Mouse (Mus musculus) right cerebral cortex, postnatal 25 days (tissue): Measurements from ENCODE around the gene Fkbpl.

Experiments used
- DNase-seq: peaks from one replicate; pipeline ENCODE4 v3.0.0; 2022

Gene Fkbpl

DNA sequence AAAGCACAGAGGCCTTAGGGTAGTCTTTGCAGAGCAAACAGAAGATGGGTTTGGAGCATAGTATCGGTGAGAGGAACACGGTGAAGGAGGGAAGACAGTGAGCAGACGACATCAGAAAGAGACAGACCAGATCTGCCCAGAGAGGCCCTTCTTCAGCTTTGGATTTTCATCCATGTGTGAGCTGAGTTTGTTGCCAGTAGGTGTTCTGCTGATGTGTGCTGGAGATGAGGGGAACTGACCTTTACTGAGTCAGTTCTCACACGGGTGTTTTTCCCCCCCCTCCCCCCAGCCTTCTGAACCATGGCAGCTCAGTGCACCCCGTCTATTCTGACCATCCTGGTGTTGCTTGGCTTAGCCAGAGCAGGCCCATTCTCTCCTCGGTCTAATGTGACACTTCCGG is 25.7 kb downstream of the Fkbpl start, which contains the start of gene Tnxb:
Tnxb (plus strand) TSS at position 301 of the 400 bp plus-strand sequence.
- no peak for DNase-seq

DNA sequence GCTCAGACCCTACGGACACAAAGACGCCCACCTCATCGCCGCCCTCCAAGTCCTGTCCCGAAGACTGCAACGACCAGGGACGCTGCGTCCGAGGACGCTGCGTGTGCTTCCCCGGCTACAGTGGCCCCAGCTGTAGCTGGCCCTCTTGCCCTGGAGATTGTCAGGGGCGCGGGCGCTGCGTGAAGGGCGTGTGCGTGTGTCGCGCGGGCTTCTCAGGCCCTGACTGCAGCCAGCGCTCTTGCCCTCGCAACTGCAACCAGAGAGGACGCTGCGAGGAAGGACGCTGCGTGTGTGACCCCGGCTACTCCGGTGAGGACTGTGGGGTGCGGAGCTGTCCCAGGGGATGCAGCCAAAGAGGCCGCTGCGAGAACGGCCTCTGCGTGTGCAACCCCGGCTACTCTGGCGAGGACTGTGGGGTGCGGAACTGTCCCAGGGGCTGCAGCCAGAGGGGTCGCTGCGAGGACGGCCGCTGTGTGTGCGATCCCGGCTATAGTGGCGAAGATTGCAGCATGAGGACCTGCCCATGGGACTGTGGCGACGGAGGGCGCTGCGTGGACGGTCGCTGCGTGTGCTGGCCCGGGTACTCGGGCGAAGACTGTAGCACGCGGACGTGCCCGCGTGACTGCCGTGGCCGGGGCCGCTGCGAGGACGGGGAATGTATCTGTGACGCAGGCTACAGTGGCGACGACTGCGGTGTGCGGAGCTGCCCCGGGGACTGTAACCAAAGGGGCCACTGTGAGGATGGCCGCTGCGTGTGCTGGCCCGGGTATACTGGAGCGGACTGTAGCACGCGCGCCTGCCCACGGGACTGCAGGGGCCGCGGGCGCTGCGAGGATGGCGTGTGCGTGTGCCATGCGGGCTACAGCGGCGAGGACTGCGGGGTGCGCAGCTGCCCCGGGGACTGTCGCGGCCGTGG is 26.8 kb downstream of the Fkbpl start:
- no peak for DNase-seq

DNA sequence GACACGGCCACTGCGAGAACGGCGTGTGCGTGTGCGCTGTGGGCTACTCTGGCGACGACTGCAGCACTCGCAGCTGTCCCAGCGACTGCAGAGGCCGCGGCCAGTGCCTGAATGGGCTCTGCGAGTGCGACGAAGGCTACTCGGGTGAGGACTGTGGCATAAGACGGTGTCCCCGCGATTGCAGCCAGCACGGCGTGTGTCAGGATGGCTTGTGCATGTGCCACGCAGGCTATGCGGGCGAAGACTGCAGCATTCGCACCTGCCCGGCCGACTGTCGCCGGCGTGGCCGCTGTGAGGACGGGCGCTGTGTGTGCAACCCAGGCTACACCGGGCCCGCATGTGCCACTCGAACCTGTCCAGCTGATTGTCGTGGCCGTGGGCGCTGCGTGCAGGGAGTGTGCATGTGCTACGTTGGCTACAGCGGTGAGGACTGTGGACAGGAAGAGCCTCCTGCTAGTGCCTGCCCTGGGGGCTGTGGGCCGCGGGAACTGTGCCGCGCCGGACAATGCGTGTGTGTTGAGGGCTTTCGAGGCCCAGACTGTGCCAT is 27.8 kb downstream of the Fkbpl start:
- no peak for DNase-seq

DNA sequence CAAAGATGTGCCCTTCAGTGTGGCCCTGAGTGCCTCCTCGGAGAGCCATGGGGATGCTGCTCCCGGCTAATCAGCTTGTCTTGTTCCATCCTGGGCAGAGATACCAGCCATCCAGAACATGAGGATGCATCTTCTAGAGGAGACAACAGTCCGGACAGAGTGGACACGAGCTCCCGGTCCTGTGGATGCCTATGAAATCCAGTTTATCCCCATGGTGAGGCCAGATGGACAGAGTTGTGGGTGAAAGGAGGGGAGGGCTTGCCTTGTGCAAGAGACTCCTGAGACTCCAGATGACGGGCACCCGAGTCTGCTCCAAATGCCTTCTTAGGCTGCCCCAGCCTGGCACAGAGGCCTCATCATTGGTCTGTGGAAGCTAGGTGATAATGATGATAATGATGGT is 28.6 kb downstream of the Fkbpl start:
- no peak for DNase-seq

DNA sequence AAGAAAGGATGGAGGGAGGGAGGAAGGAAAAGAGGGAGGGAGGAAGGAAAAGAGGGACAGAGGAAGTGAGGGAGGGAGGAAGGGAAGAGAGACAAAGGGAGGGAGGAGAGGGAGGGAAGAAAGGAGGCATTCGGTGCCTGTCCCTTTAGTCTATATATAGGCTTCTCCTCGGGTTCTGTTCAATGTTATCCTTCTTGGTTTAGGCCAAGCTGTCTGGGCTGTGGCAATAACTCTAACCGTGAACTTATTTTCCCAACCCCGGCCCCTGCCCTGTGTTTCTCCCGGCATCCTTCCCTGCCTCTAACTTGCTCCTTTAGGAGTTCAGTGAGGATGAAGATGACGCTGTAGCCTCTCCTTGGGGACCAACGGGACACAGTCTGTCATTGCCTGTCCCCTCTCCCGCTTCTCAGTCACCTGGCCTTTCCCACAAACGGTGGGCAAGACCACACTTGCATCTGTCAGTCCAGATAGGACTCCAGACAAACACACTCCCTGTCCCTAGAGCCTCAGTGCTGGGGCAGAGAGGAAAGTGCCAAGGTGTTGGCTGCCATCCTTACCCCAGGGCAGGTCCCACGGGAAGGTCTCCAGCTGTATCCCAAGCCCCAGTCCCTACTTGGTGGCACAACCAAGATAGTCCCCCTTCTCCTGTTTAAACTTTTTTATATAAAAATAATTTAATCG is 30.1 kb downstream of the Fkbpl start:
- no peak for DNase-seq

DNA sequence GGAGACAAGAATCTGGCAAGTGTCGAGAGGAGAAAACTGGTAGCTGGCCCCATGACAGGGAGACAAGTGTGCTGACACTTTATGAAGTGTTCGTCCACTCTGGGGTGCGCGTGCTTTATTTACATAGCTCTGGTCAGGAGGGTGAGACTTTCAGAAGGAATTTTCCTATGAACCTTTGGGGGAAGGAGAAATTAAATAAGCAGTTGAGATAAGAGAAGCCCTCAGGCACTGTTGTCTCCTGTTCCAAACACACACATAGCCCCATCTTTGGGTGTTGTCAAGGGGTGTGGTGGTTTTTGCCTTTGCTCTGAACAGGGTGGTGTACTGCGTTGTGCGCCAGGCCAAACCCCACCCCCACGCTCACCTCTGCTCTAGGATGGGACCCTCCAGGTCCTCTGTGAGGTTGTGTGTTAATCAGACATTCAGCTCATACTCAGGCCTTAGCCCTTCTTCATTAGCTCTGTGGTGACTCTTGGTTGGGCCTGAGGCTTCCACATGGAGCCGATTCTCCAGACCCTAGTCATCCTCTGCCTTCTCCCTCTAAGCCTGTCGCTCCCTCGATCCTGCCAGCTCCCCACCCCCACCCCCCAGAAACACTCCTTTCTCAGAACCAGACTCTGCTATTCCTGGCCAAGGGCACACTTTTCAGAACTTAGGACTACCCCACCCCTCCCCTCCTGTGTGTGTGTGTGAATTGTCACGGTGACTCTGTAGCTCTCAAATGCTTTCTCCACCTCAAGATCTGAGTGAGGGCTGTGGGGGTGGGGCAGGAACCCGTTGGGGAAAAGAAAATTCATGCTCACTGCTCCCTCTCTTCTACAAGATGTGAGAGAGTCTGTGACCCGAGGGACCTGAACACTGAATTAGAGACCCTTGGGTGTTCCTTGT is 30.9 kb downstream of the Fkbpl start:
- DNase-seq, result no peak

DNA sequence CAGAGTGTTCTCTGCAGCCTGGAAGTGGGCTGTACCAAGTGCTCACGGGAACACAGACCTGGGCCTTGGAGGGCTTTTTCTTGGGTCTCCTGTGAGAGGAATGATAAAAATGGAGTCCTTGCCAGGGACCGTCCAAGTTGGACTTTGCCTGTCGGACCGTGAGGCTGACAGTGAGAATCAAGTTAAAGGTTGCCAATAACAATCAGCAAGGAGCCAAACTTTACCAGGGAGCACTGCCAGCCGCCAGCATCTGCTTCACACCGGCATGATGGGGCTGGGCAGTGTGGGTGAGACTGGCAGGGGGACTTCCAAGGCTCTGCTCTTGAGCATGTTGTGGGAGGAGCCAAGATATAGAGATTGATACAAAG is 31.5 kb downstream of the Fkbpl start:
- DNase-seq, result no peak

DNA sequence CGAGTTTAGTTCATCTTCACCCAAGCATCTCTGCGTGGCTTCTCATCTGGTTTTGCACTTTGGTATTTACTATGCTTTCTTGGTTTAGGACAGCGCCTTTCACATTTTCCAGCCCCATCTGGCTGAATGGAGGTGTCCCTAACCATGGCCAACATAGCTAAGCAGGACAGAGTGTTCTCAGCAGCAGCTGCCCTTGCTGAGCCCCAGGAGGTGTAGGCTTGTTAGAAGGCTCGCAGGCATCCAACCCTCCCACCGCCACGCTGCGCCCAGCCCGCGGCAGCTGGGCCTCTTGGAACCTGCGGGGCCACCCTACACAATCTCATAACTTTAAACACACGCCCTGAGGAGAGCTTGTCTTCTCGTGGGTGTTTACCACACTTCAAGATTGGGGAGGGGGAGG is 32.1 kb downstream of the Fkbpl start:
- no peak for DNase-seq

DNA sequence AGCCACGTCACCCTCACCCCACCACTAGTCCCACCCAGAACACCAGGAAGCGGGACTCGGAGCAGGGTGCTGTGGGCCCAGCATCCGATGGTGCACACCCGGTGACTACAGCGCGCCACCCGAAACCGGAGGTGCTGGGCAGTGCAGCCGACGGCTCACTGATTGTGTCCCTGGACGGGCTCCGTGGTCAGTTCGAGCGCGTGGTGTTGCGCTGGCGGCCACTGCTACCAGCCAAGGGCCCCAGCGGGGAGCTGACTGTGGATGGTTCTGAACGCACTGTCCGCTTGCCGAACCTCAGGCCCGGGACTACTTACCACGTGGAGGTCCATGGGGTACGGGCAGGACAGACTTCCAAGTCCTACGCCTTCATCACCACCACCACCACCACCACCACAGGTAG is 35.6 kb downstream of the Fkbpl start:
- DNase-seq, result no peak

DNA sequence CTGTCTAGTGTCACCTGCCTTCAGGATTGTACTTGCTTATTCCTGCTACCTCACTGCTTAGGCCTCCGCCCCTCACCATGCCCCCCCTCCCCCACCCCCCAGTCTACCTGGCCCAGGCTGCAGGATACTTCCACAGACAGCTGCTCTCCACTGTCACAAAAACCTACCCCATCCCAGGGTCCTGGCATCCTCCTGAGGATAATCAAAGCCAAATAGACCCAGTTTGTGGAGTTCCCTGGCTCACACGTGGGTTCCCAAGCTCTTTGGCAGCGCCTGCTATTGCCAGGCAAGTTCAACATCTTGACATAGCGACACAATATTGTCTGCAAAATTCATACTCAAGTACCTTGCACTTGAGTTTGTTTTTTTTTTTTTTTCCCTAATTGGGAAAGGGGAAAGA is 36.1 kb downstream of the Fkbpl start:
- no peak for DNase-seq

DNA sequence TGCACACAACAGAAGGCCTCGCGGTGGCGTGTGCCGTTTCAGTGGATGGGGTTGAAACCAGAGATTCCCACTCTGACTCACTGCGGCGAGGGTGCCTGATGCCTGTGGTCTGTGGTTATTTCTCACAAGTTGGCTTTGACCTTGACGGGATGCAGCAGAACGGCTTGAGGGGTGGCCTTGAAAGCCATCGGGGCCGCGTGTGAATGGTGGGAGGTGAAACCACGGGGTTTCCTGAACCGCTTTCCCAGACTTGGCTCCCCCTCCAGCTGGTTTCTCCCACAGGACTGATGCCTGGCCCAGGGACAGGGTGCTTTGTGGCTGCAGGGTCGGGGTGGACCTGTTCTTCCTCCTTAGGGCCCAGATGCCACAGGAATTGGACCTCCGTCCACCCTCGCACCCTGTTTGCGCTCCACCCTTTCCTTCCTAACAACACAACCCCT is 36.6 kb downstream of the Fkbpl start:
- DNase-seq, result no peak

DNA sequence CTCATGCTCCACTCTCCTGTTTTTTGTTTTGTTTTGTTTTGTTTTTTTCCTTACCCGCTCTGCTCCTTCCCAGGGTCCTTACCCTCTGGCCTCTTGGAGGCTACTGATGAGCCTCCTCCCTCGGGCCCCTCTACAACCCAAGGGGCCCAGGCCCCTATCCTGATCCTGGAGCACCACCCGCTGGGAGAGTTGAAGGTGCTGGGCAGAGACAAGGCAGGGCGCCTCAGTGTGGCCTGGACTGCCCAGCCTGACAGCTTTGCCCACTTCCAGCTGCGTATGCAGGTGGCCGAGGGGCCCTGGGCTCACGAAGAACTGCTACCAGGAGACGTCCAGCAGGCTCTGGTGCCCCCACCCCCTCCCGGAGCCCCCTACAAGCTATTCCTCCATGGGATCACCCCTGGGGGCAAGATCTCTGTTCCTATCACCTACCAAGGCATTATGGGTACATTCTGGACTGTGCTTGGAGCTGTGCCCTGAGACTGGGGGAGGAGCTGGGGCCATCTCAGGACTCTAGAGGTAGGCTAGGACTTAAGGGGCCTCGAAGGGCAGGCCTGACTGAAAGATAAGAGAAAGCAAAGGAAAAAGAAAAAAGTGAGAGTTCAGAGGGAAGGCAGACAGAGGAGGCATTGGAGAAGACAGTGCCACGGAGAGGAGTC is 37.4 kb downstream of the Fkbpl start:
- no peak for DNase-seq

DNA sequence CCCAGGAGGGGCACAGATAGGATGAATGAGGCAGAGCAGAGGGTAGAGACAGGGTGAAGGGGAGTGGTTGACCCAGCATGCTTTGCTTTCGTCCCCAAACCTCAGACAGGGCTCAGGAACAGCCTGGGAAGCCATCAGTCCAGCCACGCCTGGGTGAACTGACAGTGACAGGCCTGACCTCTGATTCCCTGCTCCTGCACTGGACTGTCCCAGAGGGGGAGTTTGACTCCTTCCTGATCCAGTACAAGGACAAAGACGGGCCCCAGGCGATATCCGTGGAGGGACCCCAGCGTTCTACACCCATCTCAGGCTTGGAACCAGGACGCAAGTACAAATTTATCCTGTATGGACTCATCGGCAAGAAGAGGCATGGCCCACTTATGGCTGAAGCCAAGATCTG is 38.6 kb downstream of the Fkbpl start:
- no peak for DNase-seq

DNA sequence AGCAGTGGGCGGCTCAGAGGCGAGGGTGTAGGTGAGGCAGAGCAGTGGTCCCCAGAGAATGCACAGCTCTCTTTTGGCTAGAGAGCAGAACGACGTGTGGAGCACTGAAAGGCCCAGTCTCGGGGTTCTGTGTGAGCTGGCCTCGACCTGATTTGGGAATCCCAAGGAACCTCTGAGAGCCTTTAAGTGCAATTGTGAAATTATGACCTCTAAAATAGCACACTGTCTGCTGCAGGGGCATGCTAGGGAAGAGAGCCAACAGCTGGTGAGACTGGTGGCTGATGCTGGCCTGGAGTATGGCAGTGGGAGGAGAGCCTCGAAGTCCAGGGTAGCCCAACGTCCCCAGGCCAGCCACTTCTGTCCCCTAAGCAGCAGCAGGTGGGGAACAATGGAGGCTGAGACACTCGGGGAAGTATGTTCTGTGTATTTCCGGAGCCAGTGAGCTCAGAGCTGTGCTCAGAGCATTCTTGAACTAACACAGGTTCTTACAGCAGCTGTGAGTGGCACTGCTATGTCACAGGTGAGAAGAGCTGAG is 39.2 kb downstream of the Fkbpl start:
- no peak for DNase-seq

DNA sequence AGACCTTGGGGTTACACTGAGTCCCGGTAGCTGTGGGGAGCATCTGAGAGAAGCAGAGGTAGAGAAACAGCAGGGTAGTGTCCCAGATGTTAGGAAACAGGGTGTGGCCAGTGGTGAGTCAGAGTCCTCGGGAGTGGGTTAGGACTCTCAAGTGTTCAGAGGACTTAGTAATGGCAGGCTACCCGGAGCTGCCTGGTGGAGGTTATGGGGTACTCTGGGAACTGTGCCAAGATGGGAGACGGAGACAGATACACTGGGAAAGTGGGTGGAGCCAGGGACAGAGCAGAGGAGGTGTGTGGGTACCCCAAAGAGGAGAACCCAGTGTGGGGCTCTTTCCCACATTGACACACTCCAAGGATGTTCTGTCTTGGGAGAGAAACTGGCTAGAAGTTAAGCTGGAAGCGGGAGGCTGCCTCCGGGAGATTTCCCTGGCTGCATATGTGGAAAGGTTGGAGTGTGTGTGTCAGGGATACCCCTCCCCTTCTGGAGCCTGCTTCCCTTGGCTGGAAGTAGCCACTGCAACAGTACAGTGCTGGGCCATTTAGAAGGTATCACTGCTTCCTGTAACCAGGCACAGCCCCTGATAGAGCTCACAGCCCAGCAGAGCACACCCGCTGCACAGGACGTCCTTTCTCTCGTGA is 39.8 kb downstream of the Fkbpl start:
- no peak for DNase-seq

DNA sequence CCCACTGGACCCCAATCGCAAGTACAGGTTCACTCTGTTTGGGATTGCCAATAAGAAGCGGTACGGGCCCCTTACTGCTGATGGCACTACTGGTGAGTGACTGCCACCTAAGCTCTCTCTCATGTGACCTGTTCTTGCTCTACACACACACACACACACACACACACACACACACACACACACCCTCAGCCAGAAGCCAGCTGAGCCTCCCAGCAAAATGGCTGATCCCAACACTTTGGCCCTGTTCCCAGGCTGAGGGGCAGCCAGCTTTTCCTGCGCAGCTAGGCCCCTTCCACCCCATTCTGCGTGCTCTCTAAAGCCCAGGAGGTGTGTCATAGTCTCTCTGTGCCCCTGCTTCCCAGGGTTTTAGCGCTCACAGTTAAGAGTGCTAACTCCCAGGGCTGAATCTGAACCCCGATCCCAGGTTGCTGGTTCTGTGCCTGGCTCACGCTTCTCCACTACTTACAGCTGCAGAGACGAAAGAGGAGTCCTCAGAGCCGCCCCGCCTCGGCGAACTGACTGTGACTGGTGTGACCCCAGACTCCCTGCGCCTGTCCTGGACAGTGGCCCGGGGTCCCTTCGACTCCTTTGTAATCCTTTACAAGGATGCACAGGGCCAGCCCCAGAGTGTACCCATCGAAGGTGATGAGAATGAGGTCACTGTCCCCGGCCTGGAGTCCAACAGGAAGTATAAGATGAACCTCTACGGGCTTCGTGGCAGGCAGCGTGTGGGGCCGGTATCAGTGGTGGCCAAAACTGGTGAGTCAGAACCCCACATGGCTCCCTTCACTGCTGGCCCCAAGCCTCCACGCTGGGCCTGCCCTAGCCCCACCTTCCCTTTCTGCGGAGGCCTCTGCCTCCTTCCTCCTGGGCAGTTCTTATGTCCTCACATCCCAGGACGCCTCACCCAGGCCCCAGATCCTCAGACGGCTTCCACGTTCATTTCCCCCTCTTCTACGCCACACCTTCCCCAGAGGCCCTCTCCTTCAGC is 40.9 kb downstream of the Fkbpl start:
- DNase-seq, result no peak

DNA sequence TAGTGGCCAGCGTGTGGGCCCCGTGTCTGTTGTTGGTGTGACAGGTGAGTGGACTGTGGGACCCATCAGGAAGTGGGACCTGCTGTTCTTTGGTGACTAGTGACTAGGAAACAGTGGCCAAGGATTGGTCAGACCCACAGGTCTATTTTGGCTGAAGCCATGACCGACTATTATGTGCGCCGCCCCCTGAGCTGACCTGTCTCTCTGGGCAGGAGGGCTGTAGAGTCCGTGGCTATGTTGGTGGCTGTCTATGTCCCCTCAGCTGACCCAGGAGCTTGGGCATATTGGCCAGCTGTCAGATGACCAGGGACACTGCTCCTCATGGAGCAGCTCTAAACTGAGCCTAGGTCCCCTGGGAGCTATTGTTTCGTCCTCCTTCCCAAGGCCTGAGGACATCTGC is 44.3 kb downstream of the Fkbpl start:
- DNase-seq, result no peak

DNA sequence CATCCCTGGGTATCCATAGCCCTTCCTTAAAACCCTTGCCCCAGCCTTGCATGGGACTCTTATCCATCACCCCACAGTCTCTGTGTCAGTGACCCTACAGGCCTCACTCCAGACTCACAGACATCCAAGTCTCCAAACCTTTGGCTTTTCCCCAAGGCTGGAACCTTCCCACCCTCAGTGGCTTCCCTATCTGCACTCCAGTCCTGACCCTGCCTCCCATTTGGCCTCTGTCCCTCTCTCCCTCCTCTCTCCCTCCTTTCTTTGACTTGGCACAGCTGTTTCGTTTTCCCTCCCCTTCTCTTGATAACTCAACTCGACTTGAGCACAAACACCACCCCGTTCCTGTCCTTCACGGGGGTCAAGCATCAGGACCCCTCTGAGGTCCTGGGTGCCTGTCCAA is 45.9 kb downstream of the Fkbpl start:
- no peak for DNase-seq

DNA sequence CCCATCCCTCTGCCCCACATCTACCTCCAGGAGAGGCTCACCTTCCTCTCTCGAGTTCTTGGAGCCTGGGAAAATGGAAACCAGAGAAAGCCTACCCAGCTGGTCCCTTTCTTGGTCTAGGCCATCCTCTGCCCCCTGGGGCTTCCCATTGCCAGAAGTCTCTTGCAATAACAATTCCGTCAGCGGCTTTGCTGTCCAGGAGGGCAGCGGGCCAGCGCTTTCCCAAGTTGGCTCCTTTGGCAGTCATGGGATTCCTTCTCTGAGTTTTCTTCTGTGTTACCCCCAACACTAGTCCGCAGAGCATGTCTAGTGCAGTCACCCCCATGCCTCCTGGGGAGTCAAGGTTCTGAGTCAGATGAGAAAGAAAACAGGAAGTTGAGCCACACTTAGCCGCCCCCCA is 48.3 kb downstream of the Fkbpl start:
- no peak for DNase-seq
